Mouse (Mus musculus) heart, adult 2 months (tissue): ENCODE results near the gene Gclc. TPM values are rescaled to one million over a fixed set of nuclear protein-coding genes. Genes with fewer than 3 reads are reported as not detected.

ENCODE experiments used
- DNase-seq, 2 experiments: peaks; one replicate each; pipeline ENCODE4 v3.0.0; 2021
- H3K27ac ChIP-seq: fragments of 200-600 bp; 2 replicates; pipeline ENCODE4 v1.8.1; 2022
- H3K27me3 ChIP-seq: fragments of 200-500 bp; 2 replicates; pipeline ENCODE4 v1.6.1; 2012; ENCODE audit warnings: mild to moderate bottlenecking, low read length, inconsistent platforms, mixed read lengths; ENCODE audit not compliant: control insufficient read depth, insufficient read depth
- H3K36me3 ChIP-seq: fragments of 200-500 bp; 2 replicates; pipeline ENCODE4 v1.6.1; 2012; ENCODE audit warnings: low read length, inconsistent platforms; ENCODE audit not compliant: control insufficient read depth, insufficient read depth
- H3K4me1 ChIP-seq: fragments of 200-500 bp; 2 replicates; pipeline ENCODE4 v1.6.1; 2011; ENCODE audit warnings: low read length; ENCODE audit not compliant: control insufficient read depth, insufficient read depth
- H3K4me3 ChIP-seq: fragments of 200-600 bp; 2 replicates; pipeline ENCODE4 v1.8.1; 2022
- H3K79me2 ChIP-seq: fragments of 200-500 bp; replicated peaks from 2 replicates; pipeline ENCODE4 v1.6.1; 2012; ENCODE audit warnings: mild to moderate bottlenecking, inconsistent platforms, low read length, moderate library complexity, mixed read lengths; ENCODE audit not compliant: control insufficient read depth, insufficient read depth
- H3K9ac ChIP-seq: fragments of 200-500 bp; 2 replicates; pipeline ENCODE4 v1.6.1; 2012; ENCODE audit warnings: low read depth, mild to moderate bottlenecking, control low read depth, inconsistent platforms, low read length, mixed read lengths
- CTCF ChIP-seq: fragments of 200-600 bp; IDR thresholded peaks from 2 replicates; pipeline ENCODE4 v1.8.1; 2022; ENCODE audit warnings: antibody characterized with exemption, mild to moderate bottlenecking, moderate library complexity
- EP300 ChIP-seq: fragments of 200-500 bp; IDR thresholded peaks from 2 replicates; pipeline ENCODE4 v1.6.1; 2011; ENCODE audit warnings: low read depth, low read length, control low read depth; ENCODE audit not compliant: insufficient read depth
- POLR2A ChIP-seq: fragments of 200-500 bp; IDR thresholded peaks from 2 replicates; pipeline ENCODE4 v1.6.1; 2011; ENCODE audit warnings: mild to moderate bottlenecking, low read depth, low read length, control low read depth; ENCODE audit not compliant: insufficient read depth
- WGBS: fragments of 180-500 bp; shearing (Covaris S2); methylation state at CpG from one replicate; pipeline ENCODE4 v1.1.7; 2018; 5-methylcytosine and 5-hydroxymethylcytosine counted together
- intact Hi-C: fragments of 180-260 bp; cut with DNase I; formaldehyde crosslinking; loops from one replicate; pipeline ENCODE4 v1.15.1; 2025
- polyA plus RNA-seq: library from polyadenylated mRNA; depleted of rRNA; stranded (reverse); fragments of >200 nt; gene quantifications from 2 replicates; pipeline ENCODE4 v1.2.3, GENCODE M21; 2012
- total RNA-seq, 2 experiments: library from RNA; stranded (reverse); gene quantifications; 2 replicates each; pipeline ENCODE4 v1.2.3; 2021

Gclc gene
- total and polyA plus RNA-seq, 3 experiments: 6.6 to 12.0 (median 10.6) TPM

GRCm38 (mm10) chr9:77771330-77771729 is 17.0 kb downstream of the Gclc start:
- Histone ChIP-seq H3K27ac (no peak overlapping the region), H3K79me2 (no peaks in the 10 kb centered on the region), H3K27me3 (no peaks in the 10 kb centered on the region), H3K9ac (no peak overlapping the region), H3K36me3 (no peaks in the 10 kb centered on the region), H3K4me1 (no peaks in the 10 kb centered on the region), H3K4me3 (no peak overlapping the region)
- TF ChIP-seq POLR2A (no peak), EP300 (no peak), CTCF (no peak)
- intact Hi-C loops: no loop called here
- WGBS: 90% methylated on average over 5 of the region's 5 CpGs
- DNase-seq: peak in 1 of 2 experiments; percentile 11

DNA sequence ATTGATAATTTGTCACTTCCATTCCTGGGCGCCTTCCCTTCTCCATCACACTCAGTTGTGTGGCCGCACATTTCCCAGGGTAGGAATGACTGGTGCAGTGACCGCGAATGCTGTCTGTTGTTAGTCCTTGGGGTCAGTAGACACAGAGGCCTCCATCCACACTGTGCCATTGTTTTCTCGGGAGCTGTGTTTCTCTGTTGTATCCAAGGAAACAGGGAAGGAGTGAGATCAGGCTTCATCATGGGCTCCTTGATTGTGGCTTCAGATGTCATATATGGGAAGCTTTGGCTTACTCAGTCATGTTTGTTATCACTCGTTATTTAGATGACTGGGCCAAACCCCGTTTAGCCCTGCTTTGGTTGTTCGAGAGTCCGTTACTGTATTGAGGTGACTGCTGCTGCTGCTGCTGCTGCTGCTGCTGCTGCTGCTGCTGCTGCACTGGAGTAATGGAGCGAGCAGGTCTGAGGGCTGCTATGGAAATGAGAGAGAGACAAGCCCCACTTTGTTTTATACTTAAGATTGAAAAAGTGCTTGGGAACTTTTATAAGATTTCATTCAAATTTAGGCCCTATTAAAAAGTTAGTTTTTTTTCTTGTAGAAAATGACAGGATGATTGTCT is 17.5 kb downstream of the Gclc start:
- no peak overlapping the region for H3K4me3 ChIP-seq
- H3K79me2 ChIP-seq: no peaks in the 10 kb centered on the region
- no peak overlapping the region for H3K27ac ChIP-seq
- 70% methylated on average over 10 of the region's 10 CpGs for WGBS
- no peaks in the 10 kb centered on the region for H3K4me1 ChIP-seq
- peak in 1 of 2 experiments; percentile 12 for DNase-seq
- no peak overlapping the region for H3K9ac ChIP-seq
- H3K36me3 ChIP-seq: no peaks in the 10 kb centered on the region
- no peak for TF ChIP-seq POLR2A
- no peak for TF ChIP-seq EP300
- TF ChIP-seq CTCF: no peak
- intact Hi-C loops: no loop called here
- H3K27me3 ChIP-seq: no peaks in the 10 kb centered on the region

GRCm38 (mm10) chr9:77776720-77777515 is 22.6 kb downstream of the Gclc start:
- no peaks in the 10 kb centered on the region for H3K27me3 ChIP-seq
- no peaks in the 10 kb centered on the region for H3K4me1 ChIP-seq
- DNase-seq: no peak
- intact Hi-C loops: no loop called here
- no peaks in the 10 kb centered on the region for H3K36me3 ChIP-seq
- H3K27ac ChIP-seq: no peak overlapping the region
- TF ChIP-seq CTCF: no peak
- TF ChIP-seq POLR2A: no peak
- no peak for TF ChIP-seq EP300
- no peak overlapping the region for H3K9ac ChIP-seq
- 80% methylated on average over 7 of the region's 7 CpGs for WGBS
- H3K79me2 ChIP-seq: no peaks in the 10 kb centered on the region
- H3K4me3 ChIP-seq: no peak overlapping the region

DNA sequence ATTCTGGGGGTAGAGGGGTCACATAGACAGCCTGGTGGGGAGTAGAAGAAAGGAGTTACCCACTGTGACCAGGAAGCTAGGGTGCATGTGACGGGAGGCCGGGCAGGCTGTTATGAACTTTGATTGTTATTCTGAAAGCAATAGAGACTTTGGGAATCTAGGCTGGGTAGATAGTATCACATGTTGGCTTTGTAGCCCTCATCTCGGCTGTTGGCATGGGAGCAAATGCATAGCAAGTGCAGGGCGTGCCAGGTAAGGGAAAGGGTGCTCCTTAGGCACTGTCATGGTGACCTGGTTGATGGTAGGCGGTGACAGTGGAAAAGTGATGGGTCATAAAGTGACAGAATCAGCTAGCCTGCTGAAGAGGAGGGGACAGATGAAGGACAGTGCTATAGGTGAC is 23.3 kb downstream of the Gclc start:
- intact Hi-C loops: no loop called here
- Histone ChIP-seq H3K4me3 (no peak overlapping the region), H3K27me3 (no peaks in the 10 kb centered on the region), H3K9ac (no peak overlapping the region), H3K4me1 (no peaks in the 10 kb centered on the region), H3K79me2 (no peaks in the 10 kb centered on the region), H3K36me3 (no peaks in the 10 kb centered on the region), H3K27ac (no peak overlapping the region)
- no peak for DNase-seq
- no peak for TF ChIP-seq CTCF
- TF ChIP-seq EP300: no peak
- no peak for TF ChIP-seq POLR2A
- WGBS: 94% methylated on average over 5 of the region's 5 CpGs

GRCm38 (mm10) chr9:77779711-77780110 is 25.4 kb downstream of the Gclc start:
- no peak overlapping the region for H3K4me3 ChIP-seq
- H3K79me2 ChIP-seq: no peaks in the 10 kb centered on the region
- no peak overlapping the region for H3K9ac ChIP-seq
- no peak overlapping the region for H3K27ac ChIP-seq
- intact Hi-C loops: loop anchor here (2.0 kb wide), 2 partner anchors 125 to 183 kb away; no protein-coding TSS in a partner anchor
- no peak for DNase-seq
- no peaks in the 10 kb centered on the region for H3K4me1 ChIP-seq
- no peaks in the 10 kb centered on the region for H3K36me3 ChIP-seq
- no peaks in the 10 kb centered on the region for H3K27me3 ChIP-seq
- TF ChIP-seq EP300 (no peak), POLR2A (no peak), CTCF (no peak)
- WGBS: 87% methylated on average over 4 of the region's 4 CpGs

DNA sequence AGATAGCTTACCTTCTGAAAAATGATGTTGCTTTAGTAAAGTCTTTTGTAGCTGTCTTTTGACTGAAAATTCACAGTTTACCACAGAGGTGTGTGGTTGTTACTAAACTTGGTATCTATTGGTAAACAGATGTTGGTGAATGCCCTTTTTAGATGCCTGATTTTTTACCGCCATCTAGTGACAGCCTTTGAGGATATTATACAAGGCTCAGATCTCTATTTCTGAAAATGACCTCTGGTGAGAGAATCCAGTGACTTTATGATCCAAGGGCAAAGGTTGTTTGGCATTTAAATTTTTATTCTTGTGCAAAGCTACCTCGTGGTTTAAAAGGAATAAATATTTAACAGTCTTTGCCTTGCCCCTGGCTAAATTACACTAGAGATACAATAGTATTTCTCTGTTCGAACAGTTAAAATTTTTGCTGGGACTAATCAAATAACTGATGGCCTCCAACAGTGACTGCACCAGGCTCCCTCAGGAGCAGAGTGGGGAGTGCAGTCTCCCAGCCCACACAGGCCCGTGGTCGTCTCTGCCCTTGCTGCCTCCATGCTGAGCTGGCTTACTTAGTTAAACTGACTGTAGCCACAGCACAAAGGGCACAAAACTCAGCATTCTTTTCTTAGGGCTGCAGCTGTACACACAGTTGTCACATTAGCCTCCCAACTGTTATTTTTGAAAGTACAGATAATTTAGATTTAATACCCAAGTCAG is 27.3 kb downstream of the Gclc start:
- Histone ChIP-seq H3K9ac (no peak overlapping the region), H3K27ac (no peak overlapping the region), H3K36me3 (no peaks in the 10 kb centered on the region), H3K79me2 (no peaks in the 10 kb centered on the region), H3K27me3 (no peaks in the 10 kb centered on the region), H3K4me3 (no peak overlapping the region), H3K4me1 (no peaks in the 10 kb centered on the region)
- no peak for TF ChIP-seq EP300
- peak; percentile 80 for TF ChIP-seq CTCF
- DNase-seq: no peak
- intact Hi-C loops: loop anchor here (2.0 kb wide), 2 partner anchors 127 to 185 kb away; no protein-coding TSS in a partner anchor
- 62% methylated on average over 5 of the region's 5 CpGs for WGBS
